Mouse (Mus musculus): Measurements from ENCODE around the gene Ssbp3.

DNA sequence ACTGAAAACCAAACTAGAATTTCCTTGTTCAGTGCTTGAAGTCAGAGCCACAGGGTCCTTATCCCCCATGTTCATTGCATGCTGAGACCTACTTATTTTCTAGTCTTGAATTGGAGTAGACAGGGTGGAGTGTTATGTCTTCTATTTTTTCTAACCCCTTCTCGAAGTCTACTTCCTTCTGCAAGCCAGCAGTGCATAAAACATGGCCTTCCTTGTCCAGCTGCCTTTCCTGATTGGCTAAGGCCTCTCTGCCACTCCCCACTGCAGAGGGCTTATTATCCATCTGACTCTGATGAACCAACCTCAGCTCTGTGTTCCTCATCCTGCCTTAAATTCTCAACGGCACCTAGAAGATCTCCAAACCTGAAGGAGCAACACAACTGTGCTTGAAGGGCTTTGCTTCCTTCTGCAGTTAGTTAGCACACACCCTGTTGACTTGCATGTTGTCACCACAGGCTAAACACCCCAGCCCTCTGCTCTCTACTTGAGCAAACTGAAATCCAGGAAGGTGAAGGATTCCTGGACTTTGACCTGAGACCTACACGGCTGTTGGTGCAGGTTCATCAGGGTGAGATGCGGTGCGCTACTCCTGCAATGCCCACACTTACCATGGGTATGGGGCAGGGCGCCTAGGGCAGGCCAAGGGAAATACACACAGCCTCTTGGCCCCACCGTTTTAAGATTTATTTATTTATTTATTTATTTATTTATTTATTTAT is 71.0 kb downstream of the Ssbp3 start:
- no peak for TF ChIP-seq CTCF (IDR thresholded peaks at IDR 0.05; ENCODE audit: low read depth)
- TF ChIP-seq EP300 (IDR thresholded peaks at IDR 0.05; ENCODE audit: low read depth): no peak
